Mouse (Mus musculus) ovary, adult 18-20 months (tissue): ENCODE results near the gene Ppil1.

Experiments used
- DNase-seq: peaks from one replicate; pipeline ENCODE4 v3.0.0; 2022; ENCODE audit warnings: low spot score, mixed read lengths

The Ppil1 gene

DNA sequence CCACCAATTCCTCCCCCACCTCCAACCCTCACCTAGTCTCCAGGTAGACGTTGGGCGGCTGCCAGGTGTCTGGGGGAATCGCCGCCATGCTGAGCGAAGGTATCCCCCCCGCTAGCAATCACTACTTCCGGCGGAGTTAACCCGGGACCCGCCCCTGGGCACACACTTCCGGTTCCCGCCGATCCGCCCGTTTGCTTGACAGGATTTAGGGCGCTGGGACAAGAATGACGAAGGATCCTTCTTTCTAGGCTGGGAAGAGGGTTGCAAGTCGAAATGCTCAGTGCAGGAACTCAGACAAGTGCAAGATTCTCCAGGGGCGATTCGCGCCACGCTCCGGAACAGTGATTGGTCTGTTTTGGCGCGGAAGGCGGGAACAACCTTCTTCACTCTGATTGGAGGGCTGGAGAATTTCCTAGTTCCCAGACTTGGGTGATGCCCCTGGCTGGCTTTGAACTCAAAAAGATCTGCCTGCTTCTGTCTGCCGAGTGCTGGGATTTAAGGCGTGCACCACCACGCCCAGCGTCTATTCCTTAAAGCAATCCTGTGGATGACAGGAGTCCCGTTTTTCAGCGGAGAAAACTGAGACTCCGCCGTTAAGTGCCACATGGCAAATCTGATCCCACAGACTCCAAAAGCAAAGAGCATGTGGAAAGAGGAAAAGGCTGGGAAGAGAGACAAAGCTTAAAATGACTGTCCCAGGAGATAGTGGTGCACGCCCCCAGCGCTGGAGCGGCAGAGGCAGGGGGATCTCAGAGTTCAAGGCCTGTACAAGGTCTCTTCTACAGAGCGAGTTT lies at the start of gene Ppil1:
TSS of gene Ppil1 (minus strand) at position 347 of the 794 bp plus-strand sequence.
- peak; percentile 65 for DNase-seq

DNA sequence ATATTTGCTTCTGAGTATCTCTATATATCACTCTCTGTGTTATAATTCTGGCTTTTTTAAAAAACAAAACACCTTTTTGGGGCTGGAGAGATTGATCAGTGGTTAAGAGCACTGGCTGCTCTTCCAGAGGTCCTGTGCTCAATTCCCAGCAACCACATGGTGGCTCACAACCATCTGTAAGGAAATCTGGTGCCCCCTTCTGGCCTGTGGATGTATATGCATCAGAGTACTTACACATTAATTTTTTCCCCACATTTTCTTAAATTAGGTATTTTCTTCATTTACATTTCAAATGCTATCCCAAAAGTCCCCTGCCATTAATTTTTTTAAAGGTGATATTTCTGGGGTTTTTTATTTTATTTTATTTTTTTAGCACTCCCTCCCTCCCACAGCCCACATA lies 49.3 kb upstream of the Ppil1 start:
- DNase-seq: no peak

DNA sequence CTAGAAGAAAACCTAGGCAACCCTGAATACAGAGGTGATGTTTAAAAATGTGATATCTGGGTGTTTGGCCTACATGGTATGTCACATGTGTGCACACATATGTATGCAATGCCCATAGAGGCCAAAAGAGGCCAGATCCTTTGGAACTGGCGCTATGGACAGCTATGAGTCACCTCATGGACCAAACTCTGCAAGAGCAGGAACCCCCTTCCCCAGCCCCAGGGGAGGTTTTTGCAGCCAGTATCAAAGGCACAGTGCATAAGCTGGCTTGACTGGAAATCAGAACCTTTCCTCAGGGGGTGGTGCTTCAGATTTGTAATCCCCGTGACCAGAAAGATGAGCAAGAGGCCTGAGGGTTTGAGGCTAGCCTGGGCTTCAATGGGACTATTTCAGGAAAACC lies 48.1 kb upstream of the Ppil1 start:
- no peak for DNase-seq

DNA sequence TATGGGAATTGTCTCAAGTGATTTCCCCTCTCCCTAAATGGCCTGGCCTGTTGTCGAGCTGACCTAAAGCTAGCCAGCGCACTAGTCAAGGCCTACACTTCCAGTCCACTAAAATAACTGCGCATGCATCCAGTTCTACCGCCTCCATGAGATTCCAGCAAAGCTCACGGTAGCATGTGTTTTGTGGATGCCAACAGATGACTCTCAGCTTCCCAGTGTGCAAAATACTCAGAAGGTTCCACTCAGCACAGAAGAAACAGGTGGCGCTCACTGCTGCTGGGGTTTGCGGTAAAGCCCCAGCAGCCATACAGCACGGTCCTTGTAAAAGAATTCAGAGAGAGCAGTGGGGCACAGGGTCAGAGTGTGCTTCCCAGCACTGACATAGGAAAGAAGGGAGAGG lies 47.6 kb upstream of the Ppil1 start:
- no peak for DNase-seq

DNA sequence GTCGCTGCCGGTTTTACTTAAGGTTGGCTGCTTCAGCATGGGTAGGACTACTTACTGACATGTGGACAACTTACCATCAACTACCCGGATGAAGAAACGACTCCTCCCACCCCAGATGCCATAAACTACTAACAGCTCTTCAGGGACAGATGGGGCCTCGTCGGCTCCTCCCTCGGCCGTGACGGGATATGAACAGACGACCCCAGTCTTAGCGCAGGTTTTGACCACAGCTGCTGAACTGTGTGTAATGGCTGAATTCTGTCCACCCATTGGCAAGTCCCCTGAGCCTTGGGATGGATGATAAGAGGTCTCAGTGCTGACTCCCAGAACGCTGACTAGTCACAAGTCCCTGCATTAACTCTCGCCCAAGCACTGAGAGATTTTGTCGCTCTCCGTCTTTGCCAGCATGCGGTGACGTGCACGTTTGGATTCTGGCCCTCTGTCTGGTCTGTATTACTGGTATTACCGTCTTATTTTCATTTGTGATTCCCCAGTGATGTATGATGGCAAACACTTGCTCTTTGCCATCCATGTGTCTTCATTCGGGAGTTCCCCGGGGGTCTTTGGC lies 46.2 kb upstream of the Ppil1 start:
- DNase-seq: no peak

DNA sequence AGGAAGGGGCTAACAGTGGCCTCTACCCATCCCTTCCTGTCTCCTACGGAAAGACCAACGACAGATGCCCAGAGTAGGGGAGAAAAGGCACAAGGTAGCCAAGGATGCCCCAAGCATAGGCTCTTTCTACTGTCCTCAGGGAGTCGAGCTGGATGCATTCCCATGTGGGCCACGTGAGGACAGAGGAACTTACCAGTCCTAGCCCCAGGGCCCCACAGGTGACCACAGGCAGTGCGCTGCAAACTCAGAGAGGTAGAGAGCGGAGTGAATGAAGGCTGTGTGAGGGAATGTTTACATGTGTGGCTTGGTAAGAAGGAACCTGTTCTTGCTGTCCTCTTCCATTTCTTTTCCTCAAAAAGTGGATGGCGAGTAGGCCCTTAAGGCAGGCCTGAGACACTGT lies 41.9 kb upstream of the Ppil1 start:
- DNase-seq: no peak

DNA sequence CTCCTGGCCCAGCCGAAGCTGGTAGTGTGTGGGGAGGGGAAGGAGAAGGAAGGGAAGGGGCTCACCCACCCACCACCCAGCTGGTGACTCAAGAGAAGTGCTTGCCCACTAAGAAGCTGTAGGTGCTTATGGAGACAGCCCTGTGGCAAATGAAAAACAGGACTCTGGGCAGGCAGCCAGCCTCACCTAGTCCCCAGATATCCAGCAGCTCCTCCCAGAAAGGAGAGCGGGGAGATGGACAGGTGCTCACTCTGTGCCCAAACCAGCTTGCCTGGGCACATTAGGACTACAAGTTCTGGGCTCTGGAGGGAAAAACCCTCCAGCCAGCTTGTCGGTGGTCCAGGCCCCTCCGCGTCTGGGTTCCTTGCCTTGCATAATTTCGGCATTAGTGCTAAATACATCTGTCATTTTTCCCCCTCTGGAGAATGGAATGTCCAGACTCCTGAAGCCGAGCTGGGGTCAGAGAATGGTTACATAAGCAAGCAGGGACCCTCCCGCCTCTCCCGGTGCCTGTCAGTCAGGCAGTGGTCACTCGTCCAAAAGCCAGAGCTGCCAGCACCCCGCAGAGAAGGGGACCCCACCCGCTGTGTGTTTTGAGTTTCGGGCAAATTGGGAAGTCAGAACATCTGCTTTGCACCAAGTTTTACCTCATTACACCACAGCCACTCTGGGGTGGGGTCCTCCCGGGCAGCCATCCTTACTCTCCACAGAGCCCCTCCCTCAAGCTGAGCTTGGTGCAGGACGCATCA lies 41.2 kb upstream of the Ppil1 start:
- no peak for DNase-seq

DNA sequence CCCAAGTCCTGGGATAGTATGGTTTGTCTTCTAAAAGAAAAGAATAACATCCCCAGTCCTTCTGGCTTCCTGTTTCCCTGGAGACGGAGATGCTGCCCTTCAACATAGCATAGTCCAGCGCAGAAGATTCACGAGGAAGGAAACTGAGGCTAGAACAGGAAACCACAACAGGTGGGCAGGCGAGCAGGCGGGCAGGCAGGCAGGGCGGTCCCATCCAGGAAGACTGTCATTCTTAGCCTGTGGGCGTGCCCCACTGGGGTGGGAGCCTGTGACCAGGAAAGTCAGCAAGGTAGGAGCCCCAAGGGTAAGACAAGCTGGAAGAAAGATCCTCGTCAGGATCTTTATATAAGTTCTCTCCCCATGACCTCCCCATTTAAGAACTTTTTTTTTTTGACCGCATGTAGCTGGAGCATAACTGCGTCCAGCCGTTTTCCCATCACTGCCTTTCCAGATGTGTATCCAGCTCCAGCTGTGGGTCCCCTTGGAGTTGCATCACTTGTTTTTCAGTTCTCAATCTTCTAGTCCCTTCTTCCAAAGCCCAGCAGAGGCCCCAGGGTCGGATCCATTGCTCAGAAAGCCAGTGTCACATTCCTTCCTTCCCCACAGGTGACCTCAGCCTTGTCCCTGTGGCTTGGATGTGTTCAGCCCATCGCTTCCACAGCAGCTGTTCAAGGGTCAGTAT lies 40.5 kb upstream of the Ppil1 start:
- no peak for DNase-seq

DNA sequence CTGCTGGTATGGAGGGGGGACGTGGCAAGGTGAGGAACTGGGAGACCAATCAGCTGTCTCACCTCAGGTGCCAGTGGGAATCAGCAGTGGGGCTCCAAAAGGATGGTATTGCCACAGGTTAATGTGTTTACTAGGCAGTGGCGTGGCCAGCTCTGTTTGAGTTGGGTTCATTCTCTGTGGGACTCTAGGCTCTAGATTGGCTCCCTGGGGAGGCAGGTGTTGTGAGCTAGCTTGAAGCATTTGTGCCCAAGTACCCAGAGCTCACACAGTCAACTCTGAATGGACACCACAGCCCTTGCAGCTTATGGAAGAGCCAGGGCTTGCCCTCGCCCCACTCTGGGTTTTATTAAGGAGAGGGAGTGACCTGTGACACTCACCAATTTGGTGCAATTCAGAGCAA lies 39.9 kb upstream of the Ppil1 start:
- DNase-seq: no peak

DNA sequence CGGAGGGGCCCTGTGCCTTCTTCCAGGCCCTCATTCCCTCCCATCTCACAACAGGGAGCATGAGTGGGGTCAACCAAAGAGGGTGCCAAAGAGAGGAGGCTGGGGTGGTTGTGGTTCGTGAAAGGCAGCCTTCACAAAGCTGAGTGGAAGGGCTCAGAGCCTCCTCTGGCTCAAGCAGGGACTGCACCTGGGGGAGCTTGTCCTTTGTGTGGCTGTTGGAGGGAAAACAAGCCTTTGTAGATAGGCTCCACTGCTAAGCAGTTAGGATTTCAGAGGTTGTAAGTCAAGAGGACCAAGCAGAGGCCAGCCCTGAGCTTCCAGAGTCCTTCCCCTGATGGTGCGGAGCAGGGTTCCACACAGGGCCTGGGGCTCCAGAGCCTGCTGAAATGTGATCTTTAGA lies 39.1 kb upstream of the Ppil1 start:
- DNase-seq: no peak

DNA sequence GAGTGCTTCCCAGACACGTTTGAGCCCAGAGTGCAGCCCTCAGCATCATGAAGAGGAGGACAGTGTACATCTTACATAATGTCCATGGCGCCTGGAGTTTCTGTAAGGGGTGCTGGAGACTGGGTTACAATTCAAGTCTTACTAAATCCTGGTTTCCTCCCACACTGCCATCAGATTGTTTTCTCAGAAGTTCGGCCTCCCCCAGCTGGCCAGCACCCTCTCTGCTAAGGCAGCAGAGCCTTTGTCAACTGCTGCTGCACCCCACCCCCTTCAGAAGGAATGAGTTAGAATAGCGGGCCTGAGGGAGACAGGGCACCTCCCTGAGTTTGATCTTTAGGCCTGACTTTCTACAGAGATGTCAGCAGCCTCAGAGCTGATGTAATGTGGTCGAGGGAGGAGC lies 38.2 kb upstream of the Ppil1 start:
- DNase-seq: no peak

DNA sequence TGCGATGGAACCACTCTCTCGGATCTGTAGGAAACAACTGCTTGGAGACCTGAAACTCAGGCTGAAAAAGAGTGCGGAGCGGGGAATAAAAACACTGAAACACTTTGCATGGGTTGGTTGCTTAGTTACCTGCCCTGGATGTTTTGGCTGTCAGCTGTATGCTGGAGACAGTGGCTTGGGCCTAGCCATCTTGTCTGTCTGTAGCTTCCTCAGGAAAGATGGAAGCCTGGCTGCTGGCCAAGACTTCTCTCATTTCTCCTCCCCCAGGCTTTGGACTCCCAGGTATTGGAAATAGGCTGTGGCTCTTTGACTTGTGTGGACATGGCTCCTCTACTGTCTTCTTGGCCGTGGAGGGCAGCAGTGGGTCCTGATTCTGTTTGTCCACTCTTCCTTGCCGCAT lies 37.4 kb upstream of the Ppil1 start:
- no peak for DNase-seq

DNA sequence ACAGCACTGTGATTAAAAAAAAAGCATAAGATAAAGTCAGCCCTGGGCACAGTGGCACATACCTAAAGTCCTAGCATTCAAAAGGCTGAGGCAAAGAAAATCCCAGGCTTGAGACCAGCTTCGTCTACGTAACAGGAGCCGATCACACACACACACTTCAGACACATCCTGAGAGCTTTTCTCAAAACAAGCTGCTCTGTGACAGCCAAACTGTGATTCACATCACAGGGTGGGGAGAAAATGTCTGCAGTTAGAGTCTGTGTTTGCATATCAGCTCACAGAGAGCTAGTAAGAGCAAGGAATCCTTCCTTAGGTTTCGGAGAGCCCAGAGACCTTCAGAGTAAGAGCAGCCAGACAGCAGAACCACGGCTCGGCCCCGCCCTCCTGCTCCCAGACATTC lies 36.9 kb upstream of the Ppil1 start:
- DNase-seq: no peak

DNA sequence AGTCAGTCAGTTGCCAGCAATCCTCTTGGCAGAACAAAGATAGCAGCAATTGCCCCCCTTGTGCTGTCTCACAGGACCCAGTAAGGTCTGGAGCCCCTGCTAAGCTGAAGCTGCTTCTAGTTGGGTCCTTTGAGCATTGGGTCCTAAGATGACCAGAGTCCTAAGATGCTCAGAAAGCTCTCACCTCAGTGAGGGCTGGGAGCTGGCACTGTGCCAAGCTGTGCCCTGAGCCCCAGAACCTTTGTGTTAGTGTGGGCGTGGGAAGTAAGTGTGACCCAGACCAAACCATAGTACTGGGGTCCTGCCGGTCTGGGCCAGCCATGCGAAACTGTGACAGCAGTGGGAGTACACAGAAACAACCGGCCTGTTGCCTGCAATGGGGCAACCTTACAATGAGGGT lies 35.3 kb upstream of the Ppil1 start:
- DNase-seq: no peak

DNA sequence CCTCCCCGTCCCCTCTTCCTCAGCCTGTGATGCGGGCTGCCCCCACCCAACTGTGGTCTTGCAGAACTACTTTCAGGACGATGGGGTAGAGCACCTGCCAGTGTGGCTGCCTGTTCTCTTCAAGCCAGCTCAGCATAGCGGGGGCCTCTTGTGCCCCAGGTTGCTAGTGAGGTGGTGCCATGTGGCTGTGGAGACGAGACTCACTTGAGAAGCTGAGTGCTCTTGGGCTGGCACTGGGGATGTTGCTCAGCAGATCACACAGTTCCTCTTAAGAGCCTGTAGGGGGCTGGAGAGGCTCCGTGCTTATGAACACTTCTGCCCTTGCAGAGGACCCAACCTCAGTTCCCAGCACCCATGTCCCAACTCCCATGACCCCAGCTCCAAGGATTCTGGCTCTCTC lies 33.8 kb upstream of the Ppil1 start:
- no peak for DNase-seq

DNA sequence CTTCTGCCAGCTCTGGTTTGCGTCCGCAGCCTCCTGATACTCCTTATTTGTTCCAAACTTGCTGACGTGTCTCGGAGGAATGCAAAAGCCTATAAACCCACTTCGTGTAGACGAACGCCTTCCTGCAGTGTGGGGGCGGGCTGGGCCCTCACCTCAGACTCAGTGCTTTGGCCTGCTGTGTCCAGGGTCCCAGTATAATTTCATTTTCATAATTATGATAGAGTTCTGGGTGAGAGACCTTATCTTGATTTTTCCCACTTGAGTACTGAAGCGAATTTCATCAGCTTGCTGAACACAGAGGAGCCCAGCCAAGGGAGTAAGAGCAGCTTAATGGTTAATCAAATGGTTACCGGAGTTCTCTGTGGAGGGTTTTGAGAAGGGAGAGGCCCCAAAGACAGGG lies 33.3 kb upstream of the Ppil1 start:
- no peak for DNase-seq

DNA sequence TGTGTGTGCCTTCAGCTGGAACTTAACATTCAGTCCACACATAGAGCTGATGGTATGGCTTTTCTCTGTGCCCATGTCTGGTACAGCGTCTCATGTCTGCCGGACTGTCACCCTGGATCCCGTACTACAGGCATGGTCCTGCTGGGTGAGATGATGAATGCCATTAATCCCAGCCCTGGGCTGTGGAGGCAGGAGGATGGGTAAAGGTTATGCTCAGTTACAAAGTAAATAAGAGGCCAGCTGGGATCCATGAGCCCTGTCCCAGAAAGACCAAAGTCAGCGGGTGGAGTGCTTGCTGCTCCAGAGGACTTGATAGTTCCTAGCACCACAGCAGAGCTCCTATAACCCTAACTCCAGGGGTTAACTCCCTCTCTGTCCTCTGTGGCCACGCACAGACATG lies 31.8 kb upstream of the Ppil1 start:
- DNase-seq: no peak

DNA sequence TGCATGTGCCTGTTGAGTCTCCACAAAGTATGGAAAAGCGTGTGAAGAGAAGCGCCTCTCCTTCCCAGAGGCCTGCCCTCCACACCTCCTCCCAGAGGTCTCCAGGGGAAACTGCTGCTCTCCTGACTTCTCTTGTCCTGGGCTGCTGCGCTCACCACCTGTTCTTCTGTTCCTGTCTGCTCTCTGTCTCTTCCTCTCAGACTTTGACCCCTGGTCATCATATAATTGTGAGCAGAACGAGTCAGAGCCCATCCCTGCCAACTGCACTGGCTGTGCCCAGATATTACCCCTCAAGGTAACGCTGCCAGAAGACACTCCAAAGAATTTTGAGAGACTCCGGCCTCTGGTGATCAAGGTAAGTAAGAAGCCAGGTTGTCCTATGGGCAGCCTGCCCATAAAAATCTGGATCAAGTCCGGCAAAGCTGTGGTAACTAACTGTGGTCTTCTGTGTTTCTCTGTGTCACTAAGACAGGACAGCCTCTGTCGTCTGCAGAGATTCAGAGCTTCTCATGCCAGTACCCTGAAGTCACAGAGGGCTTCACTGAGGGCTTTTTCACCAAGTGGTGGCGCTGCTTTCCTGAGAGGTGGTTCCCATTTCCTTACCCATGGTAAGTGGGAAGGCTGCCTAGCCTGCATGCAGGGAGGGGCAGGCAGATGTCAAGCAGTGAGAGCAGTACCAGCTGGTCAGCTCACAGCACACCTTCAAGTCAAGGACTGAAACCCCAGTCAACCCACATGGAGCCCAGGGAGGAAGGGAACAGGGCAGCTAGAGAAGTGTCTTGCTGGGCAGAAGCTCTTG lies 30.0 kb upstream of the Ppil1 start:
- DNase-seq: no peak

DNA sequence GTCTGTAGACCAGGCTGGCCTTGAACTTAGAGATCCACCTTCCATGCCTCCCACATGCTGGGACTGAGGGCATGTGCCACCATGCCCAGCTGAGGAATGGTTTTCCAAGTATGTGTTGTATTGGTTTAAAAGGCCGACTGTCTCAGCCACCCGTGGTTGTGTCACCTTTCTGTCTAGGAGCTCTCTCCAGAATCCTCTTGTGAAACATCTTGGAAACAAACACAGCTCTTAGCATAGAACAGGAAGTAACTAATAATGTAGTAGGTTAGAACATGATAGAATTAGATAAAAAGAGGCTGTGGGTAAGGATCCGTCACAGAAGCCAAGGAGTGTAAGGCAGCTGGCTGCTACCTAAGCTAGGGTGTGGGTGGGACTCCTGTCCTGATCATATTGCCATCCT lies 29.0 kb upstream of the Ppil1 start:
- no peak for DNase-seq

DNA sequence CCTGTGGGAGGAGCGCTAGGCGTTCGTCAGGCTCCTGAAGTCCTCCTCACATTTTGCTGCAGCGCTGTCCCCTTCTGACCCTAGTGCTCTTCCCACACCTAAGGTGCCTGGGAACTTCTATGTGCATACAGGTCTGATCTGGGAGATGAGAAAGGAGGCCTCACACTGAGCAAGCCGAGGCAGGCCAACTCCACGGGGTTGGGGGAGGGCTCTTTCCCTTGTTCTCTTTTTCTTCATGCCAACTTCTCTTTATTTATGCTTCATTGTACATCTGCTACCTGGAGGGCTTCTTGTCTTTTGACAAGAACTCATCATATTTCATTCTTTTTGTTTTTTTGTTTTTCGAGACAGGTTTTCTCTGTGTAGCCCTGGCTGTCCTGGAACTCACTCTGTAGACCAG lies 27.8 kb upstream of the Ppil1 start:
- no peak for DNase-seq

DNA sequence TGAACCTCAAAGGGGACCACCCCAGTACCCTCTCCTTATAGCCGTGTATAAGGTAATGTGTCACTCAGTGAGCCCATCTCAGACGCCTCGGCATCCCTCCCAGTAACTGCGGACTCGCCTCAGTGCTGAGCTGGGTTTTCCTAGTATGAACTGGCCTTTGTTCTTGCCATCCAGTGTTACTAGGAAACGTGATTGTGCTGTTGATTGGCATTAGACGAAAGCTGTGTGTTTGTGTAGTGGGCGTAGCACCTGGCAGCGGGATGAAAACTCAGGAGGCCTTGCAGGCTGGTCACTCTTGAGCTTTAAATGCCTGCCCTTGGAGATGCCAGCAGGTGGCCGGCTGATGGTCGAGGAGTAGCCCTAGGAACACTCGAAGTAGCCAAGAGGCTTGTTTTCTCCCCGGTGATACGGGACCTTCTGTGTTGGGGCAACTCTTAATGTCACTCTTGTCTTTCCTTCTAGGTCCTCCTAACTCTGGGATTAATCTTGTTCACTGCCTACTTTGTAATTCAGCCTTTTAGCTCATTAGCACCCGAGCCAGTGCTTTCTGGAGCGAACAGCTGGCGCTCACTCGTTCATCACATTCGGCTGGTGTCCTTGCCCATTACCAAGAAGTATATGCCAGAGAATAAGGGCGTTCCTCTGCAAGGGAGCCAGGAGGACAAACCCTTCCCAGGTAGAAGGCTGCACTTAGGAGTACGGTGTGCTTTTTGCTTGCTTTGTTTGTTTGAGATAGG lies 18.4 kb upstream of the Ppil1 start:
- no peak for DNase-seq
